Mouse (Mus musculus) gastrocnemius, adult 2 months (tissue): ENCODE results near the gene Slc5a4a. TPM values are rescaled to one million over a fixed set of nuclear protein-coding genes. Genes with fewer than 3 reads are reported as not detected.
A peak's percentile ranks its signal among the peaks of the same experiment; 100 is the strongest.

ENCODE experiments used
- DNase-seq: peaks from one replicate; pipeline ENCODE4 v3.0.0; 2022
- H3K27ac ChIP-seq: fragments of 200-600 bp; 2 replicates; pipeline ENCODE4 v1.8.1; 2022; ENCODE audit warnings: mild to moderate bottlenecking
- H3K4me3 ChIP-seq: fragments of 200-600 bp; 2 replicates; pipeline ENCODE4 v1.8.1; 2022; ENCODE audit warnings: mild to moderate bottlenecking, moderate library complexity
- CTCF ChIP-seq: fragments of 200-600 bp; IDR thresholded peaks from 2 replicates; pipeline ENCODE4 v1.8.1; 2022; ENCODE audit warnings: antibody characterized with exemption, mild to moderate bottlenecking, moderate library complexity
- intact Hi-C: fragments of 180-260 bp; cut with DNase I; formaldehyde crosslinking; loops from one replicate; pipeline ENCODE4 v1.15.1; 2025
- microRNA-seq: library from miRNA; unstranded; fragments of <30 nt; microRNA quantifications from one replicate; pipeline ENCODE4 v1.2.0, GENCODE M21; 2021
- total RNA-seq, 2 experiments: library from RNA; stranded (reverse); gene quantifications; 2 replicates each; pipeline ENCODE4 v1.2.3; 2021

Gene Slc5a4a
- total RNA-seq, 2 experiments from 2014 or later: not detected

DNA sequence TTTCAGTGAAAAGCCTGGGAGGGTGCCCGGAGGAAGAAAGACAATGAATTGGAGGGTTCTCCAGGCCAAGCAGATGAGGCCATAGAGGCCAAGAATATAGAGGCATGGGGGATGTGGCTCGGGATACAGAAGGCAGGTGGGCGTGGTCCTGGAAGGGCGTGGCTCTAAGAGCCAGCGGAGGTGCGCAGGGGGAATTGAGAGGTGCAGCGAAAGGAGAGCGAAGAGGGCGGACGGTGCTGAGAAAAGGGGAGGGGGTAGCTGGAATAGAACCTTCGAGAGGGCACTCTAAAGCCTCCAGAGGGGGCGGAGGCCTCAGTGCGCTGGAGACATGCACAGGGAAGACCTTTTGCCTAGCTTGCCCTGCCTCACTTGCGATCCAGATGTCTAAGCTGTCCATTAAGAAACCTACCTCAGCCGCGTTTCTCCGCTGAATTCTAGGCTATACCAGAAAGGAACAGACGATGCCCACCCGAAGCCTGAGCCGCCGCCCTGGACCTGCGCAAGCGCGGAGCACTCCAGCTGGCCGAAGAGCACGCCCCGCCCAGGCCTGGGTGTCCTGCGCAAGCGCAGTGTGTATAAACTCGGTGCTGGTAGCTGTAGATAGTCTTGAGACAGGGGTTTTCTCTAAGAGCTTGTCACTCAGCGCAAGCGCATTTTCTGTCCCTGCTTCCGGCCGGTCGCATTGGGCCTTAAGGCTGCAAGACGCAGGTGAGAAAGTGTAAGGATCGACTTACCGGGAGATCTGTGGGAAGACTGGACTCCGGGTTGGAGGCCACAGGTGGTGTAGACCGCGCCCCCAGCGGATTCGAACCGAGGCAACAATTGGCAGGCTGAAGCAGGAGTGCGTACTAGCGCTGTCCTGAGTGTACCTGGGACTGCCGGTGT, 90.3 kb downstream of the Slc5a4a start, which contains the start of gene Prmt2:
TSS of gene Prmt2 (minus strand) at position 525 of the 885 bp plus-strand sequence.
- intact Hi-C loops: no loop called here
- H3K4me3 ChIP-seq: peak within 1 kb of the TSS; percentile 87
- peak; percentile 93 for DNase-seq
- peak within 1 kb of the TSS; percentile 88 for H3K27ac ChIP-seq
- peak; percentile 30; the same call in 1 of the 2 replicates for TF ChIP-seq CTCF

Small RNAs within 50 kb of the gene (microRNA-seq; reads per million reads assigned to microRNA genes)
- gene Mir678: not detected

Other genes with a start within 250 kb of the Slc5a4a start
- gene Smarcb1, start 225.8 kb upstream of the Slc5a4a start, total RNA-seq: 10 to 100 TPM; 13.0 to 17.7 TPM
- gene Chchd10, start 214.3 kb upstream of the Slc5a4a start, total RNA-seq: 1,000 to 10,000 TPM; 1,469 to 1,586 TPM
- gene Mmp11, start 211.0 kb upstream of the Slc5a4a start, total RNA-seq: 1 to 10 TPM; 2.5 to 2.8 TPM
- gene Gm867, start 206.8 kb upstream of the Slc5a4a start, total RNA-seq: not detected
- gene Vpreb3, start 204.4 kb upstream of the Slc5a4a start, total RNA-seq: not detected
- gene Gm5134, start 192.9 kb upstream of the Slc5a4a start, total RNA-seq: not detected
- 10 to 100 TPM in 1 of 2 experiments, 1 to 10 TPM in 1; 9.5 to 10.3 TPM for gene Zfp280b, start 114.8 kb upstream of the Slc5a4a start, total RNA-seq
- gene Slc5a4b, start 36.5 kb upstream of the Slc5a4a start, total RNA-seq: not detected
- gene Prmt2, start 90.4 kb downstream of the Slc5a4a start, total RNA-seq: 1 to 10 TPM; 2.4 to 4.0 TPM
- gene S100b, start 106.4 kb downstream of the Slc5a4a start, total RNA-seq: 1 to 10 TPM; 1.3 to 1.5 TPM
- gene Dip2a, start 197.8 kb downstream of the Slc5a4a start, total RNA-seq: 1 to 10 TPM; 3.8 to 5.0 TPM